Mouse (Mus musculus): ENCODE results near the gene Klhdc3. TPM values are rescaled to one million over a fixed set of nuclear protein-coding genes. Genes with fewer than 3 reads are reported as not detected.
A peak's percentile ranks its signal among the peaks of the same experiment; 100 is the strongest.

The Klhdc3 gene
- total RNA-seq, 1 experiment from 2014 or later = 86.4 TPM

DNA sequence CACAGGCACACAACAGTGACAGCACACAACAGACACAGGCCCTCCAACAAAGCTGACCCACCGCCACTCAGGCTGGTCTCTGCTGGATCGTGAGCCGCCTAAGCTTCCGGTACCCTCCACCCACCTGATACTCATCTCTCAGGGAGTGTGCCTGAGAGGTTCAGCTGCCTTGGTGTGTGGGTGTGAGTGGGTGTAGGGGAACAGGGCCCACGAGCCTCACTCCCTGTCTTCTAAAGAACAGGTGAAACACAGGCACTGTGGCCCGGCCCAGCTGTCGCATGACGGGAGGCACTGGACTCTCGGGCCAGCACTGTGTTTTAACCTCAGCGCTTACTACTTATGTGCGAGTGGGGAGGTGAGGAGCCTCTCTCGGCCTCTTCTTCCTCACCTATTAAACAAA lies 21.4 kb upstream of the Klhdc3 start:
- no peak for DNase-seq

DNA sequence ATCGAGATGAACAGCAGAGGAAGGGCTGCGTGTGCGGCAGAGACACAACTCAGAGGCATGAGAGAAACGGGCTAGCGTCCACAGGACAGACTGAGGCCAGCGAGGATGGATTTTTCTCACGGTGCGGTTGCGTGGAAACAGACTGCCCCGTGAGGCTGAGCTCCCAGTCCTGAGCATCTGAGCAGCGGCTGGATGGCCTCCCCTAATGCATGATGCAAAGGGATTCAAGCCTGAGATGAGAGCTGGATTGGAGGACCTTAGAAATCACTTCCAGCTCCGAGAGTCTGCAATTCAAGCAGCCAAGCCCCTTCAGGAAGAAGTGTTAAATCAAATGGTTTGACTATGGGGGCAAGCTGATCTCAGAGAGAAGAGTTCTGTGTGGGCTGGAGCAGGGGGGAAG lies 20.8 kb upstream of the Klhdc3 start:
- DNase-seq = no peak

DNA sequence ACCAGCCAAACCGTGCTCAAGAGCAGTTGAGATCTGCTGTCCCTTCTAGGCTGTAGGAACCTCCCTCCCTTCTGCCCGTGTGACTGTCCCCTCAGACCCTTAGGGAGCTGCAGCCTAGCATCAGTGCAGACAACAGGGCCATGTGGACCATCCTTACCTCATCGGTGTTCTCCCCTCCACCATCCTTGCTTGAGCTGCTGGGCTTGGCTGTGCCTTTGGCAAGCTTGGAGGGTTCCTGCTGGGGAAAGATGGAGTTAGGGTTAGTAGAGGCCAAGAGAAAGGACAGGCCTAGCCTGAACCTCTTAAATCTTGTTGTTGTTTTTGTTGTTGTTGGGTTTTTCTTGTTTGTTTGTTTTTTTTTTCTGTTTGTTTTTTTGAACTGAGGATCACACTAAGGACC lies 19.2 kb upstream of the Klhdc3 start:
- no peak for DNase-seq

DNA sequence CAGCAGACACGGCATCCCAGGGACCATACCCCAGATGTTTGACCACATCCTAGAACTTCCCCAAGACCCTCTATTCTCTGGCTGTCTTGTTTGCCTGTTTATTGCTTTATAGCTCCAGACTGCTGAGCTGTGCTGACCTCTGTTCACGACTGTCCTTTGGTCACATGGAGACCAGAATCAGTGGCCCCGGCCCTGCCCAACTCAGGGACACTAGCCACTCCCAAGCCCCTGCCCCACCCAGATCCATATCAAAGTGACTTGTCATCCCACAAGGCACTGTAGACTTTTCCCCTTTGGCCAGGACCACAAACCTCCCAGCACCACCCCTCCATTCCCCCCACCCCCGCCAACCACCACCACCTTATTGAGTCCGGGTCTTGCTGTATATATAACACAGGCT lies 18.5 kb upstream of the Klhdc3 start:
- DNase-seq = no peak

DNA sequence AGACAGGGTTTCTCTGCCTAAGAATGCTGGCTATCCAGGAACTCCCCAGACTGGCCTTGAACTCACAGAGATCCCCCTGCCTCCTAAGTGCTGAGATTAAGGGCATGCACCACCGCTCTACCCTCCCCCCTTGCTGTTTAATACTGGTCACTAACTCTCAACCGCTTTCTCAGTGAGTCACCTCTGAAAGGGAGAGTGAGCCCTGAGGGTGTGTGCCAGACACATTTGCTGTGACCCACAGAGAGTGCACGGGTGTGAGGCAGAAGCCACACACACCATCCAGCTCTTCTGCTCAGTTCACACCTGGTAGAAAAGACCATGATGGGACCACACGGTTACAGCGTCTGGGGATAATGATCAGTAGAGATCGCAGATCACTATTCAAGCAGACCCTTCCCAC lies 17.8 kb upstream of the Klhdc3 start:
- no peak for DNase-seq

DNA sequence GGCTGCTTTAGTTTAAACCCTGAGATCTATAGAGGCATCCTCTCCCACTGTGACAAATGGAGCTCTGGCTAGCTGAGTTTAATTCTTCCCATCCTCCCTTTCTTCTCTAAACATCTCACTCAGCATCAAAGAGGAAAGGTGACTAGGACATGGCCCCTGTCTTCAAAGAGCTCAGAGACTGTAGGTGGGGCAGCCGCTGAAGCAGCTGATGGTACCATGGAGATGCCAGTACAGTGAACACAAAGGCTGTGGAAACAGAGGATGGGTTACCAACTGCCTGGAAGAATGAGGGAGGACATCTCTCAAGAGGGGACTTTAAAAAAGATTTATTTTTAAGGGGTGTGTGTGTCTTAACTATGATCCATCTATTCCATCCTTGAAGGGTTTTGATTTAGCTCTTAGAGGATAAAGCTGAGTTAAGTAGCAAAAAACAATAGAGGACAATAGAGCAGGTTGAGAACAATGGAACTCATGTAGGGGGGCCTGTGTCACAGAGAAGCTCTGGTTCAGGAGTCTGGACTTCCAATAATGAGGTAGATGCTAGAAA lies 13.9 kb upstream of the Klhdc3 start:
- no peak for DNase-seq

DNA sequence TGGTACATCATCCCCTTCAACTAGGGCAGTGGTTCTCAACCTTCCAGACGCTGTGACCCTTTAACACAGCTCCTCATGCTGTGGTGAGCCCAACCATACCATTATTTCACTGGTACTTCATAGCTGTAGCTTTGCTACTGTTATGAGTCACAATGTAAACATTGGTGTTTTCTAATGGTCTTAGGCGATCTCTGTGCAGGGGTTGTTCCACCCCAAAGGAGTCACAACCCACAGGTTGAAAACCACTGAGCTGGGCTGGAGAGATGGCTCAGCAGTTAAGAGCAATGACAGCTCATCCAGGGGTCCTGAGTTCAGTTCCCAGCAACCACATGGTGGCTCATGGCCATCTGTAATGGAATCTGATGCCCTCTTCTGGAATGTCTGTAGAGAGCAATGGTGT lies 10.7 kb upstream of the Klhdc3 start:
- no peak for DNase-seq

DNA sequence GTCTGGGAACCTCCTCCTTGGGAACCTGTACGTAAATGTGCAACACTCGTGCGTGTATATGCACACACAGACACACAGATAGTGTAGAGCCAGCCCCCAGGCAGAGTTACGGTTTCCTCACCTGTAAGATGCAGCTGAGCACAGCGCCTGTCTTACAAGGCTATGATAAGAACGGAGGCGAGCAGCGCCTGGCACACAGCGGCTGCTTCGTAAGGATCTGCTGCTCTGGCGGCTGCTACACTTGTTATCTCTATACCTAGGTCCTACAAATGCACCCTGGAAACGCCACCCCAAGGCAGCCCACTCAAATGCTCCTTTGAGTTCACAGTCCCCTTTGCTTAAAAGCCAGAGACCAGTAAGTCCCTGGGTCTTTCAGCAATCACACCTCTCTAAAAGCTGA lies 10.0 kb upstream of the Klhdc3 start:
- no peak for DNase-seq

DNA sequence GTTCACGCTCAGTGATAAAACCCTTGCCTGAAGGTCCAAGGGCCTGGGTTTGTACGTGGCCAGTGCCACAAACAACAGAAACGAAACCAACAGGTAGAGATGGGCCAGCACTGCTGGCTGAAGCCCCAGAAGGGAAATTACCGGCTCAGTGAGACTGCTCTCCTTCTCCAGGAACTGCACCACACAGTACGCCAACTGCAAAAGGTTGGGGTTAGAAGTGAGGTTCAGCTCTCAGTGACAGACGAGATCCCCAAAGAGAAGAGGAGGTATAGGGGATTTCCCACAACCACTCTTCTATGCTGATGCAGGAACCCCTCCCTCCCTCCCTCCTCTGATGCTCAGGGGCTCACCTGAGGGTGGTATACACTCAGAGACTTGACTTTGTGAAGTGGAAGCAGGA lies 5.2 kb upstream of the Klhdc3 start:
- no peak for DNase-seq

DNA sequence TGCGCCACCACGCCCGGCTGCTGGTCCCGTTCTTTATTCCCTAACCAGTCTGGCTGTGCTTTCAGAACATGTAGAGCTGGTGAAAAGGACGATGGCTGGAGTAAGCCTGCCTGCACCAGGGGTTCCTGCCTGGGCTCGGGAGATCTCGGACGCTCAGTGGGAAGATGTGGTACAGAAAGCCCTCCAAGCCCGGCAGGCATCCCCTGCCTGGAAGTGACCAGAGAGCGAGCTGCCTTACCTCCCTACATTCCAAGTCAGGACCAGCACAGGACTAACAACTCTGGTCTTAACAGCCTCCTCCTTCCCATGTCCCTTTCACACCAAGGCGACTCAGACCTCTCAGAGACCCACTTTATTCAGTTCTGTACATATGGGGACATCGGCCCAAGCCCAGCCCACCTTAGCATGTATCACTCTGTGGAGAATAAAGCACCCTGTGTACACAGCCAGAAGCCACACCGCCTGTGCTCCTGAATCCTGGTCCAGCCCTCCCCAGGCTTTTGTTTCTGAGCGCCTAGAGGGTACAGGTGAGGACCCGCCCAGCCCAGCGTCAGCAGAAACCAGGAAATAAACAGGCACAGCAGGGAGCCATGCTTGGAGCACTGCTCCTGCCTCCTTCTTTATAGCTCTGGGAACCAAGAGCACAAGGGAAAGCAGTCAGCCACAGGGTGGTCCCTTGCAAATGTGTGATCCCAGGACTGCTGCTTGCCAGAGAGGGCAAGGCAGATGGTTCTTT lies 2.1 kb upstream of the Klhdc3 start:
- DNase-seq = no peak

DNA sequence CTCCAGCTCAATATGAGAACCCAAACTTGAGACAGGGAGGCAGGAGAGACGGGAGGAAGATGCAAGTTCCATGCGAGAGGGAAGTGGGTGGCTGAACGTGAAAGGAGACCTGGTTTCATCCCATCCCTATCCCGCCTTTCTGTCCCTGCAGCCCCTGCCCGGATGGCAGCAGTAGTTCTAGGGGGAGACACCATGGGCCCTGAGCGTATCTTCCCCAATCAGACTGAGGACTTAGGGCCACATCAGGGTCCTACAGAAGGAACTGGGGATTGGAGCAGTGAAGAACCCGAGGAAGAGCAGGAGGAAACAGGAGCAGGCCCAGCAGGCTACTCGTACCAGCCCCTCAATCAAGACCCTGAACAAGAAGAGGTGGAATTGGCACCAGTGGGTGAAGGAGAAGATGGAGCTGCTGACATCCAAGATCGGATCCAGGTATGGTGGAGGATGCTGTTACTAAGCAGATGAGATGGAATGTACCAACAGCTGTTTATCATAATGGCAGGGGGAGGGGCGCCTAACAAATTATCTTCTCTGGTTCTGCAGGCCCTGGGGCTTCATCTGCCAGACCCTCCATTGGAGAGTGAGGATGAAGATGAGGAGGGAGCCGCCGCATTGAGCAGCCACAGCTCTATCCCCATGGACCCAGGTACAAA lies 878 bp upstream of the Klhdc3 start:
- DNase-seq = no peak

DNA sequence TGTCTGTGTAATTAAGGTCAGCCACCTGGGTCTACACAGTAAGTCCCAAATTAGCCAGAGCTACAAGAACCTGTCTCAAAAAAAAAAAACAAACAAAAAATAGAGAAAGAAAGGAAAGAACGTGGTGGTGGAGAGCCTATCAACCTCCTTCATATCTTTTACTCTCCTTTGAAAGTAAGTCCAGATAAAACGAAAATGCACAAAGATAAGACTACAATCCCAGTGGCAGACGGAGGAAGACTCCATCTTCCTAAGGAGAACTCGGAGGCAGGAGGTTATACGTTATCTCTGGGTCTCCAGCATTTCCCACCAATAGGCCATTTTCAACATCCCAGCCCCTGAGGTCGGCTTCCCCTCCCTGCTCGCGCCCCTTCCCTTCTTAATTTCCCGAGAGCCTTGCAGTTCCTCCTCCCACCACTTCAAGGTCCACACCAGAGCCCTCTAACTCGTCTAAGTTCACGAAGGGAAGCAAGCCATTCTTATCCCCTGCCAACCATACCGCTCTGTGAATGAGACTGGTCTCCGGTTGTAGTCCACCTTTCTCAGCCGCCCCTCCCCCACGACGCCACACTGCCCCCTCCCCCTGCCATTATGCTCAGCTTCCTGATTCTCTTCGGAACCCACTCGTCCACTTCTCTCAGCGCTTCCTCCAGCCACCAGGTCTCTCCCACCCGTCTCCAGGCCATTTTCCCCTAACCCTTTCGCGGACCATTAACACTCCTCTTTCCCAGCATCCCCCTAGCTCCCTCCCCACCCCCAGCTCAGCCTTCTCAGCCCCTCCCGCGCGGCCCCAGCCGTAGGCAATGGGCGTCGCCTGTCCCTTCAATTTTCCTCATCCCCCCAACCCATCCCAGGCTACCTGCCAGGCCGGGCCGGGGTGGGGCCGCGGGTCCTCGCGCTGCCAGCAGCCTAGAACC lies 613 bp downstream of the Klhdc3 start:
- peak; percentile 53 for DNase-seq

DNA sequence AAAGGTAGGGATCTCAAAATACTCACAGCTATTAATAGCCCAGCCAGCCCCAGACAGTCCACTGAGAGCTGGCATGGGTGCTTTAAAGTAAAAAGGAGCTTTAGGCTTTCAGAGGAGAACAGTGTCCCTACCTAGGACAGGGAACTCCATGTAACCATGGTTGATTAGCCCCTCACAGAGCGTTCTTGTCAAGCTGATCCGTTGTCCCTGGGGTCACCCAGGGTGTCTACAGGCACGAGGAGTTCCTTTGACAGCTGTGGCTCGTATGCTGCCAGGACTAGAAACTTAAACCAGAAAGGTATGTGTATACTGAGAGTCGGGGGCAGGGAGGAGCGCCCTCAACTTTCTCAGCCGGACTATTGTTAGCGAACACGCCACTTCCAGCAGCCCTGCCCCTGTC lies 1.8 kb downstream of the Klhdc3 start:
- no peak for DNase-seq

DNA sequence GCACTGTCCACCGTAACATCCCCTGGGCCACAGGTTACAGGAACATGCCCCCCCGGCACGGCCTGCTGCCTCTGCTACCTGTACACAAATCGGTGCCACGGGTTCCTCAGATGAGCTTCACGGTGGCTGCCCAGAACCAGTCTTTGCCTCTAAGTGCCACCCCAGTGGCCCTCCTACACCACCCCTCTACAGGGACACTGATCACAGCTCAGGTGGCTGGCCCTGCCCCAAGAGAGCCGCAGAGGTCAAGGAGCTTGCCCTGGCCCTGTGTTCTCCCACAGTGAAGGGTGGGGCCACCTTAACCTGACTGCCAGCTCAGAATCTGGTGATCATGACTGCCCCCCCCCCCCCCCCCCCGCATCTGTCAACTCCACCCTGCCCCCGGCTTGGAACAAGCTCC lies 2.3 kb downstream of the Klhdc3 start, which contains the start of gene Mea1:
Gene Mea1 (plus strand): TSS at position 378 of the 400 bp plus-strand sequence.
- no peak for DNase-seq

DNA sequence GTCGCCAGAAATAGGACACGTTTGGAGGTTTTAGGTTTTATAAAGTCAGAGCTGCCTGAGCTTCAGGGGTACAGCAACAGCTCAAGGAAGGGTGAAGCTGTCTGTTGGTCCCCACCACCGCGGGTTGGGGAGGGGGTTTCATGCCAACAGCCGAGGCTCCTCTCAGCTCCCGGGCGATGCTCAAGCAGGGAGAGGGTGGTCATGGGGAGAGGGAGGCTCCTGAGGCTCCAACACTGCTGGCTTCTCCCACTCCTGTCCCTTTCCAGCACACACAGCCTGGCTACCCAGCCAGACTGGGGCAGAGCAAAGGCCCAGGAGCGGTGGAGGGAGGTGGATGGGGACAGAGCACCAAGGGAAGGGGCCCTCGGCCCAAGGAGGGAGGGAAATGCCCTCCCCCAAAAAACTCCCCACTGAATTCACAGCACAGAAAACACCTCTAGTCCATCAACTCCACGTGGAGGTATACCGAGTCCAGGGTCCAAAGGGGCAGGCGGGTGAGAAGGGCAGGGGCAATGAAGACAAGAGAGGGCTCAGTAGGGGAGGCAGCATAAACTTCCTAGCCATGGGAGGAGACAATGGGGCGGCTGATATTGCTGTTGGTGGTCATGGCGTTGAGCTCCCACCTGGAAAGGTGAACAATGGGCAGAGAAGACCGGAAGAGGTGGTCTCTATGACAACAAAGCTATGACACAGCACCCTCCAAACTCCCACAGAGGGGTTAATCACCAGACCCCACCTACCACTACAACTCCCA lies 6.0 kb downstream of the Klhdc3 start:
- no peak for DNase-seq

DNA sequence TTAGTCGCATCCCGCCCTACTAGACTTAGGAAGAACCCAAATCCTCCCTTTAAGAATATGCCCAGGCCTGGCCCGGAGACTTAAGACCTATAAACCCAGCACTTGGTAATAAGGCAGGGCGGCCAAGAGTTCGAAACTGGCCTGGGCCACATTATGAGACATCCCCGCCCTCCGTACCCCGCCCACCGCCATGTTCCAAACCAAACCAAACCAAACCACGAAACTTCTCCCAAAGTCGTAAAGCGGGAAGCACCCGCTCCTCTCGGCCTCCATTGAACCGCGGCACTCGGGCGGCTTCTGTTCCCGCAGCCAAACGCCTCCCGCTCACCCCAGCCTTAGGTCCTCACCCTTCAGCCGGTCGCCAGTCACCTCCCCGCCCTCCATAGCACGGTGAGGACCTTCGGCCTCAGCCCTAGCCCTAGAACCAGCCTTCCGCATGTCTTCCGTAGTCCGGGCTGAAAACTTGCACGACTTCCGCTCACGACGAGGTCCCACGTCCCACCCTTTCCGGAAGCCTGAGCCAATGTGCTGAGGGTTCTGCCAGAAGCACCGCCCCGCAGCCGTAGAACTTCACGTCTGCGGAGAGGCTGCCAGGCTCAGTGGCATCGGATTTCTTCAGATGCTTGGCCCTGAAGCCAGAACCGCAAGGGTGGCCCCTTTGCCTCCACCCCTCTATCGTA lies 6.7 kb downstream of the Klhdc3 start, which contains the start of gene Rrp36:
Gene Rrp36 (minus strand): TSS at position 503 of the 680 bp plus-strand sequence.
- peak; percentile 90 for DNase-seq

DNA sequence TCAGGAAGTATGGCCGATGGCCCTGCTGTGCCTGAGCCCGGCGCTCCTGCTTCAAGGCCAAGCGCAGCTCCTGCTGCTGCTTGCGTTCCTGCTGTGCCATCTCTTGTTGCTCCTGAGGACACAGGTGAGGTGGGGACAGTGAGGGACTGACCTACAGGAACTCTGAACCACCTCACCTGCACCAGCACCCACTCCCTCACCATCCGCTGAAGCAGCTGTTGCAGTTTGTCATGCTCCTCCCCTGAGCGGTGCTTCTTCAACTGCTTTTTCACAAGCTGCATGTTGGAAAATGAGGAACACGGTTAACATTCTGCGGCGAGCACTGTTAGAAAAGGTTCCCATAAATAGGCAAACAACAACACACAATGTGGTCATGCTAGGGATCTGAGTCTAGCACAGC lies 10.8 kb downstream of the Klhdc3 start:
- no peak for DNase-seq

DNA sequence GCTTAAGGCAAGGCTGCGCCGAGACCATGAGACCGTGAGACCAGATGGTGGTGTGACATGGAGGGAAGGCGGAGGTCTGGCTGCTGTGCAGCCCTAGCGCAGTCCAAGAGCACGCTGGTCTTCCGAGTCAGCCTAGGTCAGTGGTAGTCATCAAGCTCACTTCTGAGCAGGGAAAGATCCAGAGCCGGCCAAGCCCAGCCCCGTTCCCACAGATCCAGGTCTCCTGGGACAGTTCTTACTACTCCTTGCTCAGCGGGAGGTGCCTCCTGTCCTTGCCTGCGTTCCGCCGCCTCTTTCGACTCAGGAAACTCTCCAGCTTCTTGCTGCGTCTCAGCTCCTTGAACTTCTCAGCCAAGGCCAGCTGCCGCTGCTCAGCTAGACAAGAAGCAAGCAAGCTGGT lies 13.0 kb downstream of the Klhdc3 start:
- DNase-seq = no peak

DNA sequence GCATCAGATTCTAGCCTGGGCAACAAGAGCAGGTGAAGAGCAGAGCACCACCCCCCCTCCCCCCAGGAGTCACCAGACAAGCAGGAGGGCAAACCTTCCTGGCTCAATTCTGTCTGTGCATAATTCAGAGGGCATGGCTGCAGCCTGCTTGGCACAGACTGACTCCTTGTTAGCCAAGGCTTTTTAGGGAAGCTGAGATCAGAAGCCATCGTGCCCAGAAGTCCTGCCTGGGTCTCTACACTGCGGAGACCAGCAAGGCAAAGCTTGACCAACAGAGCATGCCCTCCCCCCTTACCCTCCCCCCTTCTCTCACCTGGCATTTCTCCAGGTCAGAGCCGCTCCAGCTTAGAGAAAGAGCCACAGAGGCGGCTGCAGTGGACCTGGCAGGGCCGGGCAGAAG lies 18.0 kb downstream of the Klhdc3 start:
- no peak for DNase-seq

DNA sequence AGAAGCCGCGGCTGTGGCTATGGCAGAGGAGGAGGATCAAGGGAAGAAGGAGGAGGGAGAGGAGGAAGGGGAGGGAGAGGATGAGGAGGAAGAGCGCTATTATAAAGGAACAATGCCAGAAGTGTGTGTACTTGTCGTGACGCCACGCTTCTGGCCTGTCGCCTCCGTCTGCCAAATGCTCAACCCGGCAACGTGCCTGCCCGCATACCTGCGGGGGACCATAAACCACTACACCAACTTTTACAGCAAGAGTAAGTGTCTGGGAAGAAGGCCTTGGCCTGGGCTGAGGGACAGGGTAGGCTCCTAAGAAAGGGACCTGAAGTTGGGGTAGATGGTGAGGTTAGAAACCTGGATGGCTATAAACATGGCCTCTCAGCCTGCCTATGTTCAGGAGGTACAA lies 18.7 kb downstream of the Klhdc3 start:
- DNase-seq = no peak

DNA sequence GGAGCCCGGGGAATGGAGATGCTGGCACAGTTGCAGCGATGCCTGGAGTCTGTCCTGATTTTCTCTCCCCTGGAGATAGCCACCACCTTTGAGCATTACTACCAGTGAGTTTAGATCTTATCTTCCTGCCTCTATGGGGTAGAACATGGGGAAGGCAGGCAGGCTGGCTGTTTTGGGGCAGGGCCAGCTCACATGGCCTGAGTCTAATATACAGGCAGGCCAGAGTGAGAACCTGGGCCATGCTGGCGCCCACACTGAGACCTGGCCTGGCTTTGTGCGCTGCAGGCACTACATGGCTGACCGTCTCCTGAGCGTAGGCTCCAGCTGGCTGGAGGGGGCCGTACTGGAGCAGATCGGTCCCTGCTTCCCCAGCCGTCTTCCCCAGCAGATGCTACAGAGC lies 19.4 kb downstream of the Klhdc3 start:
- DNase-seq = no peak

All from adrenal gland, postnatal 25 days (tissue).